Mouse (Mus musculus) liver, embryonic 16.5 days (tissue): ENCODE measurements around the gene Hlx. TPM values are rescaled to one million over a fixed set of nuclear protein-coding genes. Genes with fewer than 3 reads are reported as not detected.

ENCODE experiments used
- ATAC-seq: fragments of 200-750 bp; cut with Nextera tagmentation; 2 replicates; pipeline ENCODE4 v1.8.0; 2017; ENCODE audit warnings: low read depth, mild to moderate bottlenecking, moderate number of reproducible peaks, moderate library complexity
- H3K27ac ChIP-seq: fragments of 300-500 bp; sonication (generic); 2 replicates; pipeline ENCODE4 v1.5.1; 2014; ENCODE audit warnings: mild to moderate bottlenecking, low read length
- H3K27me3 ChIP-seq: fragments of 300-500 bp; sonication (generic); 2 replicates; pipeline ENCODE4 v1.6.1; 2014; ENCODE audit warnings: low read depth, low read length, mixed read lengths; ENCODE audit not compliant: control insufficient read depth, insufficient read depth
- H3K36me3 ChIP-seq: fragments of 300-500 bp; sonication (generic); 2 replicates; pipeline ENCODE4 v1.6.1; 2014; ENCODE audit warnings: mild to moderate bottlenecking; ENCODE audit not compliant: control insufficient read depth, insufficient read depth
- H3K4me1 ChIP-seq: fragments of 300-500 bp; sonication (generic); 2 replicates; pipeline ENCODE4 v1.6.1; 2014; ENCODE audit warnings: low read depth, low read length, mixed read lengths; ENCODE audit not compliant: control insufficient read depth
- H3K4me2 ChIP-seq: fragments of 300-500 bp; sonication (generic); 2 replicates; pipeline ENCODE4 v1.6.1; 2014; ENCODE audit warnings: low read depth, low read length, mixed read lengths
- H3K4me3 ChIP-seq: fragments of 300-500 bp; sonication (generic); 2 replicates; pipeline ENCODE4 v1.5.1; 2014; ENCODE audit warnings: low read depth, mild to moderate bottlenecking, low read length
- H3K9ac ChIP-seq: fragments of 300-500 bp; sonication (generic); 2 replicates; pipeline ENCODE4 v1.6.1; 2014; ENCODE audit warnings: low read depth, low read length
- H3K9me3 ChIP-seq: fragments of 300-500 bp; sonication (generic); replicated peaks from 2 replicates; pipeline ENCODE4 v1.6.1; 2016; ENCODE audit warnings: low read length; ENCODE audit not compliant: control insufficient read depth
- WGBS: fragments of 180-500 bp; shearing (Covaris S2); extraction: QIAGEN DNeasy Blood & Tissue Kit; methylation state at CpG from one replicate; pipeline ENCODE4 v1.1.7; 2014; ENCODE audit not compliant: insufficient replicate concordance; 5-methylcytosine and 5-hydroxymethylcytosine counted together
- polyA plus RNA-seq: library from polyadenylated mRNA; unstranded; fragments of >200 nt; fragmentation: Nextera tagmentation; extraction: Ambion mirVana; gene quantifications from 2 replicates; pipeline ENCODE4 v1.2.1, GENCODE M21; 2015

The Hlx gene
- polyA plus RNA-seq, 1 experiment from 2014 or later = 6.5 TPM

DNA sequence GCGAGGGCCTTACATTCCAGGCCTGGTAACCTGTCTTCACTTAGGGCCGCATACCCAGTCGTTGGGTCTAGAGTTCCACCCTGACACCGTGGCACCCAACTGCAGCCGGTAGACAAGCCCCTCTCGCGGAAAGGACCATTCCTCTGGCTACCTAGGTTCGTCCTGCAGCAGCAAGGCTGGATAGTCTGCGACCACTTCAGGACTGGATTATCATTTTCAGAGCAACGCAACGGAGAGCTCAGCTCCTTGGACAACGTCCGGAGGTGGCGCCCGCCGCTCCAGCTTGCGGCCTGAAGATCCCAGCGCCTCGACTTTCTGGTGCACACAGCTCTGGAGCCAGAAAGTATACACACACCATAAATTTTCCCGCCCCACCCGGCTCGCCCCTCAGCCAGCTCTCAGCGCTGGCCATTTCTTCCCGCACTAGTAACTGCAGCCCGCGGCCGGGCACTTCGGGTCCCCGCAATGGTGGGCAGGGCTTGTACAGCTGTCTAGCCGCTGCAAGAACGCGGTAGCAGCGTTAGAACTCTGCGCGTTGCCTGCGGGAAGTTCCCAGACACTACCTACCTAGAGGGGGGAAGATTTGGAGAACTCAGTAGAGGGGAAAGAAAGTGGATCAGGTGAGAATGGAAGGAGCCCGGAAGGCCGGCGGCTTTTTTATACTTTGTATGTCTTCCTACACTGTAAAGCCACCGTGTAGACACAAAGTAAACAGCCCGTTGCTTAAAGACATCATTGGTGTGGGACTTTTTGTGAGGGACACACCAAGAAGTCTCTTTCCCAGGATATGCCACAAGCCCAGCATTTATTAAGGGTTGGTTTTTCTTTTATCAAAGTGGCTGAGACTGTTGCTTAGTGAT lies 13.9 kb downstream of the Hlx start:
- 1% methylated on average over 41 of the region's 41 CpGs for WGBS
- H3K9ac ChIP-seq = no peak overlapping the region
- H3K4me3 ChIP-seq = no peak overlapping the region

DNA sequence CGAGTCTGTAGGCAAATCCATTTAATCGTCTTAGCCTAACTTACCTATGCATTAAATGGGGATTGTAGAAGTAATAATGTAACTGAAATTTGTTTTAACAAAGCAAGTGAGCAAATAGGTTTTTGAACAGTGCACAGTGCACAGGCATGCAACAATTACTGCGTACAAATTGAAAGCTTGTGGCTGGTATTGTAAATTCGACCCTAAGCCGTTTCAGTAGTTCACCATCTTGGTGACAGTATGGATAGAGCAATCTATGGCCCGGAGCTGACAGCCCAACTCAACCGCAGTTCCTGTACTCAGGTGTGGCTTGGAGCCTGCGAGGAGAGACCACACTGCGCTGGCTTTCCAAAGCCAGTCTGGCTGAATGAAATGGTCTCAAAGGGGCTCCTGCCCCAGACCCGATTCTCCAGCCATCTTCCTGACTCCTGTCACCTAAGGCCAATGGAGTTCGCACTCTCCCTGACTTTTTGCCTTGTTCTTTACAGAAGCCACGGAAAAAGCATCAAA lies 14.7 kb downstream of the Hlx start:
- 8% methylated on average over 12 of the region's 12 CpGs for WGBS
- Histone ChIP-seq H3K9ac (no peak overlapping the region), H3K27ac (no peak overlapping the region), H3K4me2 (no peak overlapping the region), H3K4me1 (no peaks in the 10 kb centered on the region), H3K36me3 (no peaks in the 10 kb centered on the region), H3K4me3 (no peak overlapping the region), H3K9me3 (no peaks in the 10 kb centered on the region), H3K27me3 (peaks cover 82% of the 10 kb centered on the region)
- ATAC-seq = no peak

More for the DNA sequence above, 13.9 kb downstream of the Hlx start:
- ATAC-seq = no peak
- H3K36me3 ChIP-seq = no peaks in the 10 kb centered on the region
- peaks cover 90% of the 10 kb centered on the region for H3K27me3 ChIP-seq
- no peaks in the 10 kb centered on the region for H3K4me1 ChIP-seq
- H3K4me2 ChIP-seq = peak overlapping the region; percentile 23; the same call in 1 of the 2 replicates
- H3K27ac ChIP-seq = no peak overlapping the region
- no peaks in the 10 kb centered on the region for H3K9me3 ChIP-seq

DNA sequence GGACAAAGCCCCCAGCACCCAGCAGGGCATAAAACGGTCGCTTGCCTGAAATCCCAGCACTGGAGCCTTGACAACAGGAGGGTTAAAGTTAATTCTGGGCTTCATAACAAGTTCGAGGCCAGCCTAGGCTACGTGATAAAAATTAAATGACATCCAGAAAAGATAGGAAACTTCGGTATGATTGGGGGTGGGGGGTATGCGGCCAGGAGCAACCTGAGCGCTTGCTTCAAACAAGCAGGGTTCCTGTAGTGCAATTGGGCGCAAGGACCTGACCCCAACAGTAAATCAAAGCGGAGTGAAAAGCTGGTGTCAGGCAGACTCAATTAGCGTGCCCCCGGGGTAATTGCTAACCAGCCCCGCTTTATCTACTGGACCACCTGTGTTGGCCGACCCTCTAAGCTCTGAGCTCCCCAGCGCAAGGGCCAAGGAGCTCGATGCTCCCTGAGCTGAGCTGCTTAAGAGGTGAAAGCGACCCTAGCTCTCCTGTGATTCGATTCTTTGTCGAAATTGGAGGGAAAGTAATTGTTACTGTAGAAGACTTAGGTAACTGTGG lies 15.3 kb downstream of the Hlx start:
- Histone ChIP-seq H3K9me3 (no peaks in the 10 kb centered on the region), H3K9ac (no peak overlapping the region), H3K4me3 (no peak overlapping the region), H3K27me3 (peaks cover 76% of the 10 kb centered on the region), H3K36me3 (no peaks in the 10 kb centered on the region), H3K4me1 (no peaks in the 10 kb centered on the region), H3K27ac (no peak overlapping the region), H3K4me2 (no peak overlapping the region)
- ATAC-seq = no peak
- 5% methylated on average over 18 of the region's 18 CpGs for WGBS

DNA sequence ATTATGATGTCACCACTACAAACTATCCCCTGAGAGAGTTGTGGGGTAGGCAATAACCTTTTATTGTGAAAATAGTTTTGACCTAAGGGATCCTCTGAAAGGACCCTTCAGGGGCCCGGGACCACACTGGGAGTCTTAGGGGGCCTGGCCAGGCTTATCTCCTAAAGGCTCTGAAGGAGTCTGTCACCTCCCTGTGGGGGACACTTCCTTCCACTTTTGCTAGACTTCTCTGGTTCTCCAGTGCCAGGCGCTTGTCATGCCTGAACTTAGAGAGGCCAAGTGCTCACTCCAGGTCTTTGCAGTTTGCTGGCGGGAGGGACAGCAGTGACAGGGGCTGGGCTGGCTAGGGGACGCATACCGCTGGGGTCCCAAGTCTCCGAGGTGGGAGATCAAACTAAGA lies 16.3 kb downstream of the Hlx start:
- no peak for ATAC-seq
- no peaks in the 10 kb centered on the region for H3K36me3 ChIP-seq
- H3K27ac ChIP-seq = no peak overlapping the region
- no peak overlapping the region for H3K9ac ChIP-seq
- H3K4me3 ChIP-seq = no peak overlapping the region
- H3K4me2 ChIP-seq = no peak overlapping the region
- no peaks in the 10 kb centered on the region for H3K9me3 ChIP-seq
- H3K4me1 ChIP-seq = no peaks in the 10 kb centered on the region
- H3K27me3 ChIP-seq = peaks cover 66% of the 10 kb centered on the region
- WGBS = 5% methylated on average over 6 of the region's 6 CpGs

DNA sequence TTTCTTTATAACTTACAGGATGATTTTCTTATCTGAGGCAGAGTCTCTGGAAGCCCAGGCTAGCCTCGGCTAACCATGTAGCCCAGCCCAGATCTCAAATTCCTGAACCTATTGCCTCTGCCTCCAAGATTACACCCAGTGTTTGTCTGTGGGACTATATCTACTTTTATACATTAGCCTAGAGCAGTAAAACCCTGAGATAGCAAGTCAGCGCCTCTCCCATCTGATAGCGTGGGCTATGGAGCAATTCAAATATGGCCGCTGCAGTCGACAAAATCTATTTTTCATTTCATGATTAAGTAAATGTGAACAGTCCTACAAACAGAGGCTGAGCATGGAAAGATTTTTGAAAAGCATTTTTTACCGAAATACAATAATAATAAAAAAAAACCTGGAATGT lies 16.7 kb downstream of the Hlx start:
- H3K4me3 ChIP-seq = no peak overlapping the region
- no peaks in the 10 kb centered on the region for H3K36me3 ChIP-seq
- peaks cover 62% of the 10 kb centered on the region for H3K27me3 ChIP-seq
- ATAC-seq = no peak
- no peaks in the 10 kb centered on the region for H3K9me3 ChIP-seq
- H3K4me2 ChIP-seq = no peak overlapping the region
- H3K9ac ChIP-seq = no peak overlapping the region
- no peaks in the 10 kb centered on the region for H3K4me1 ChIP-seq
- no peak overlapping the region for H3K27ac ChIP-seq
- 22% methylated on average over 6 of the region's 6 CpGs for WGBS

DNA sequence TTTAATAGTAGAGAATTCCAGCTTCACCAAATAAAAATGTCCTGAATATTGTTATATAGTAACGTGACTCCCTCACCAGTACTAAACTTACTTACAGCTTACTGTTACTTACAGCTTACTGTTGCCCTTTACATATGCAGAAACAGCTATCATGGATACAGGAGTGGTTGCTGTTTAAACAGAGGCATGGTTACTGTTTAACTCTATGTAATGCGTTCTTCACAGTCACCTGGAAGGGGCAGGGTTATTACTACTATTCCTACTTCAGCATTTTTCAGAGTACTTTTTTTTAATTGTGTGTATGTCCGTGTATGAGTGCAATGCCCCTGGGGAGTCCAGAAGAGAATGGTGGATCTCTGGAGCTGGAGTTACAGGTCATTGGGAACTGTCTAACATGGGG lies 17.9 kb downstream of the Hlx start:
- no peak for ATAC-seq
- WGBS = 41% methylated on average over 3 of the region's 3 CpGs
- peaks cover 50% of the 10 kb centered on the region for H3K27me3 ChIP-seq

DNA sequence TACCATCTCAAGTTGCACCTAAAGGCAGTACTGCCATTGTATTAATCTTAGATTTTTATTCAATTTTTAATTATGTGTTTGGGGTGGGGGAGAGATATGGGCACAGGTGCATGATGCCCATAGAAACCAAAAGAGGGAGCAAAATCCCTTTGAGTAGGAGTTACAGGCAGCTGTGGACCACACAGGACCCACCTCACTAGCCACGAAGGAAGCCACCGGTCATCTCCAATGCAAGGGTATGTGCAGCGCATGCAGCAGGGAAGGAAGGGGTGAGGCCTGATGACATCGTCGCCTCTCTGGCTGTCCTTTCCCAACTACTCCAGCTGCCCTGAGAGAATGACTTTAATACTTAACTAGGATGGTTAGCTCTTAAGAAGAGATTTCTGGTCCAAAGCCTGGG lies 18.7 kb downstream of the Hlx start:
- WGBS = 45% methylated on average over 5 of the region's 5 CpGs
- peaks cover 42% of the 10 kb centered on the region for H3K27me3 ChIP-seq
- no peaks in the 10 kb centered on the region for H3K9me3 ChIP-seq
- H3K4me2 ChIP-seq = no peak overlapping the region
- H3K4me3 ChIP-seq = no peak overlapping the region
- no peaks in the 10 kb centered on the region for H3K4me1 ChIP-seq
- no peak overlapping the region for H3K9ac ChIP-seq
- no peak for ATAC-seq
- no peak overlapping the region for H3K27ac ChIP-seq
- no peaks in the 10 kb centered on the region for H3K36me3 ChIP-seq

More for the DNA sequence above, 17.9 kb downstream of the Hlx start:
- H3K4me2 ChIP-seq = no peak overlapping the region
- no peak overlapping the region for H3K4me3 ChIP-seq
- no peak overlapping the region for H3K9ac ChIP-seq
- no peaks in the 10 kb centered on the region for H3K36me3 ChIP-seq
- no peak overlapping the region for H3K27ac ChIP-seq
- H3K9me3 ChIP-seq = no peaks in the 10 kb centered on the region
- H3K4me1 ChIP-seq = no peaks in the 10 kb centered on the region

DNA sequence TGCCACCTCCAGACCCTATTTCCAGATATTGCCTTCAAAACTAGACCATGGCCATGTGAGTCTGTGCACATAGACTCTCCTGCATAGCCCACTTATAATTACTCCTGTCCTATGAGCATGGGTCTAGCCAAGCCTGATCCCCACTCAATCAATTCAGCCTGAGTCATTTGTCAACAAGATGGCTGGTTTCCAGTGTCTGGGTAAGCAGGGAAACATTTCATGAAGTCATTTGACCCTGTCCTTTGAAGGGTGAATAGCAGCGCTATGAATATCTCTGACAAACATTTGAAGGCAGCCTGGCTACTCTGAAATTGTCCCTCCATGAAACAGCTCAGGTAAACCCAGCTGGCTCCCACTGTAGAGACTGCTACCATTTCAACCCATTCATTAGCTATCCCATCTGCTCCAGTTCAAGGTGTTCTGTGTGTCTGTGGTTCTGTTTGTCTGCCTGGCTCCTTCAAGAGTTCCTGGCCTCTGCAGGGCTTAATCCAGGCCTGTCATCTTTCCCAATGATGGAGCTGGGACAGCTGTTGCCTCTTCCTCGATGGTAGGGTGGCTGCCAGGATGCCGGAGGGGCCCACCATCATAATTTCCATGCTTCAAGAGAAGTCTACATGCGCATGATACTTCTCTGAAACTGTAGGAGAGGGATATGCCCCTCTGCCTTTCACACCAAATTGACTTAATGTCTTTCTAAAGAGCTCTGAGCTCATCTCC lies 24.7 kb downstream of the Hlx start:
- ATAC-seq = no peak
- Histone ChIP-seq H3K27me3 (0 out of 2 replicates have a peak, but pooled peaks cover 2% of the 10 kb centered on the region), H3K9me3 (no peaks in the 10 kb centered on the region), H3K27ac (no peak overlapping the region), H3K36me3 (no peaks in the 10 kb centered on the region), H3K9ac (no peak overlapping the region), H3K4me2 (no peak overlapping the region), H3K4me3 (no peak overlapping the region), H3K4me1 (no peaks in the 10 kb centered on the region)
- 60% methylated on average over 4 of the region's 4 CpGs for WGBS
